Mouse (Mus musculus): ENCODE measurements at regions not wholly inside any gene's neighbourhood (a gene's known extent, or its start where the extent isn't known, plus 50 kb on each side); places are given as distances from the start of the nearest gene placed in this dataset.
A peak's percentile ranks its signal among the peaks of the same experiment; 100 is the strongest.
"Not testable (repeated sequence)": the region's sequence is repeated elsewhere in the genome, so short reads cannot be mapped to it uniquely, and the experiment has no call there.

DNA sequence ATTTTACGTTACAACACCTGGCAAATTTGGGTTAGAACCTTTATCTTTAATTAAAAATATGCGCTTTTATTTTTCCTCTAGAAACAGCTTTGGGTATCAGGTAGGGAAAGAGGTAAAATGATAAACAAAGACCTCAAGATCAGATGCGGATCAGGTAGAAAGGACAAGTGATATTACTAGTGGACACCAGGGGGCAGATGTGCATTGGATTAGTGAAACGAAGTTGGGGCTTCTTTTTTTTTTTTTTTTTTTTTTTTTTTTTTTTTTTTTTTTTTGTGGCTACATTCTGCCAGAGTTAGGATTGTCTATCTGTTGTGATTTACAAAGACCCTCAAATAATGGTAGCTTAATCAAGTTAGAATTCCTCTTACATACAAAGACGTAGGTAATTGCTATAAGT, 153.8 kb downstream of the Cd109 start:
- no peak for DNase-seq (ENCODE audit: inconsistent ontology term)

DNA sequence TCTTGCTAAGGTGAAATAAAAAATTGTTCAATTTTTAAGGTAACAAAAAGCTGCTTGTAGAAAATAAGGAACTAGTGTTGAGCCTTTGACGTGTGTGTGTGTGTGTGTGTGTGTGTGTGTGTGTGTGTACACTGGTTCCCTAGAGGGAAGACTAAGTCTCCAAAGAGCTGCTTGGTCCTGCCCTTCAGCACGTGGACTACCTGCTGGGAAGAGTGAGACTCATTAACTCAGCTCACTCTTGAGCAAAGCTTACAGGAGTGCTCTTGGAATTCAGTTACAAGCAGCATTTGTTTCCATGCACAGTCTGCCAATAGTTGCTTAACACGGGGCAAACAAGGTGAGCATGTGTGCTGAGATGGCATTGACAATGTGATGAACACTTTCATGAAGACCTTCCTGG, 158.6 kb downstream of the Cd109 start:
- DNase-seq (ENCODE audit: inconsistent ontology term), result no peak

- DNase-seq (ENCODE audit: inconsistent ontology term), result peak; percentile 22
Observed at GRCm38 (mm10) chr9:78775462-78775861, 160.1 kb downstream of the Cd109 start.

- DNase-seq (ENCODE audit: inconsistent ontology term), result no peak
Observed at GRCm38 (mm10) chr9:78780595-78780994, 165.2 kb downstream of the Cd109 start.

- no peak for DNase-seq (ENCODE audit: inconsistent ontology term)
Observed at GRCm38 (mm10) chr9:78782297-78782696, 167.0 kb downstream of the Cd109 start.

GRCm38 (mm10) chr9:78782860-78783259, 167.5 kb downstream of the Cd109 start:
- DNase-seq (ENCODE audit: inconsistent ontology term), result no peak

DNA sequence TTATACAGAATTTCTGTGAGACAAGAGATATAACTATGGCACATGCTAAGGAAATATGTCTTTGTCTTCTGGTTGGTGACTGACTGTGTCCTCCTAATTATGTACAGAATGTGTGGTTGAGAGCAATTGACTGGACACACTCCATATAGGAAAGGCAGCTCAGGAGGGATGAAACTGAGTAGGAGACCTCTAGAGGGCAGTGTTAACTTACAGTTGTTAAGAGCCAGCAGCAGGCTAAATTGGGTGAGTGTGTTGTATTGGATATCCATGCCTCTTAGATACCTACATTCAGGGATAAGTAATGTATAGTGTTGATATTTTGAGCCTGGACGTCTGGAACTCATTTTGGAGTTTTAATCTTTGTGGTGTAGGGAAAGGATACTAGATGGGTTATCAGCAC, 172.5 kb downstream of the Cd109 start:
- DNase-seq (ENCODE audit: inconsistent ontology term), result peak; percentile 29

GRCm38 (mm10) chr9:78789703-78790102, 174.4 kb downstream of the Cd109 start:
- no peak for DNase-seq (ENCODE audit: inconsistent ontology term)

GRCm38 (mm10) chr9:78790155-78790554, 174.8 kb downstream of the Cd109 start:
- no peak for DNase-seq (ENCODE audit: inconsistent ontology term)

GRCm38 (mm10) chr9:78795801-78796200, 180.5 kb downstream of the Cd109 start:
- no peak for DNase-seq (ENCODE audit: inconsistent ontology term)

GRCm38 (mm10) chr9:78817221-78817620, 201.9 kb downstream of the Cd109 start:
- no peak for DNase-seq (ENCODE audit: inconsistent ontology term)

GRCm38 (mm10) chr9:78821554-78822212, 206.3 kb downstream of the Cd109 start:
- DNase-seq (ENCODE audit: inconsistent ontology term), result peak; percentile 13

DNA sequence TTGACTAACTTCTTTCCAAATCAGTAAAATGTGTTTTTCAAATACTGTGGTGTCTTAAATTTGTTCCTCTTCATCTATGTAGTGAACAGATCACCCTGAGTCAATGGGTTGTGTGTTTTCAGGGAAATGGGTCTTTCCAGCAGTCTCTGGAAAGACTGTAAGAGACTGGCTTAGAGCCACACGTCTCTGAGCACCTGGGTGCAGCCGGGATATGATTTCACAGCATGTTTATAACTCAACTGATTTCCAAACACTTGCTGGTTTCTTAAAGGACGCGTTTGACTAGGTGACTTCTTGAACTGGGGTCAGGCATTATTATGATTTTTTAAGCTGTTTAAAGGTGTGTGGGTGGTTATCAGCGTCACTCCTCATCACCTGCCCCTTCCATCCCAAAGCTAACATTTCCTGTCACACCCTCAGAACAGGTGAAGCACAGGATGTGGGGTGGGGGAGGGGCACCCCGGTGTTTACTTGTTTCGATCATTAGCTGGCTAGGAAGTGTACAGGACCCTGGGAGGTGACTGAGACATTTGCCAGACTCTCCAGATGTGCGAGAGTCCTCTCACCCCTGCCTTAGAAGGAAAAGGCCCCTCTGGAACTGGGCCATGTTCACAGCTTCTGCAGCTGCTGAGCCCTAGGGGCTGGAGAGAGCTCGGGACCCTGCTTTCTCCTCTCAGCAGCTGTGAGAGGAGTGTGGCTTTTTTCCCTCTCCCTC, 229.8 kb downstream of the Cd109 start:
- DNase-seq (ENCODE audit: inconsistent ontology term), result no peak

DNA sequence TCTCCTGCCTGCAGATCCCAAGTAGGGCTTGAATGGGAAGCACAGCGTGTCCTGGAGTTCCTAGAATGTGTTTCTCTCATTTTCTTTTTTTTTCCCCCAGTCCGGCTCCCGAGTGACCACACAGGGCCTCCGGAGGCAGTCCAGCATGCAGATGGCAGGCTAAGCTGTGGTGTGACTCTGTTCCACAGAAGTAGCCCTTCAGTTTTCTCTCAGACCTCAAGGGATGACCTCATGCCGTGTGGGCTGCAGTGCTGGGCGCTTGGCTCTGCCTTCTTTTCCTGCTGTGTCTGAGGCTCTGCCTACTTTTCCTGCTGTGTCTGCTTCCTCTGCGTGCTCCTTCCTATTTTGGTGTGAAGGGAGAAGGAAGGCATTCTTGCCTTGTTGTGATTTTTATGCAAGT, 230.8 kb downstream of the Cd109 start:
- peak; percentile 43 for DNase-seq (ENCODE audit: inconsistent ontology term)

DNA sequence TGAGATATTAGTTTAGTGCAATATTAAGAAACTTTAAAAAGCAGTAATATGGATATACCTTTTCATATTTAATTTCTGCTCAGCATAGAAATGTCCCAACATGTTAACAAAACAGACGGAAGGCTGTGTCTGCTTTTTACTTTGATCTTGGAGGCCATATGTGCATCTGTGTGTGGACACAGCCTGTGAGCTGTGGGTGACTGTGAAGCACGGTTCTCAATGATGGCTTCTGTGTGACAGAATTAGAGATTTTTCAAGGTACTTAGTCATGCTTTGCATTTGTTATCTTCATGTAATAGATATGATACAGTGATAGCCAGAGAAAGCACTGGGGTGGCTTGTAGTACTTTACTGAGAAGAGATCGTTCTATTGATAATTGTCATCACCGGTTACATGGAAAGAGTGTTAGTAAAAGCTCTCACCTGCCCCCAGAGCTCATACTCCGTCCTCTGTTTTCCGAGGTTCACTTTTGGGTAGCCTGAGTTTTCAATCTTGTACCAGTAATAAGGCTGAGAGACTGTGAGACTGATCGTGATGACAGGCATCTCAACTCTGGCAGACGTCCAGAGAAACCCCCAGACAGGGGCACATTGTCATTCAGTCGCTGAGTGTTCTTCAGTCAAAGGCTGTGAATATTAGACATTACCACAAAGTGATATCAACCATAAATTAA, 232.7 kb downstream of the Cd109 start:
- no peak for DNase-seq (ENCODE audit: inconsistent ontology term)

DNA sequence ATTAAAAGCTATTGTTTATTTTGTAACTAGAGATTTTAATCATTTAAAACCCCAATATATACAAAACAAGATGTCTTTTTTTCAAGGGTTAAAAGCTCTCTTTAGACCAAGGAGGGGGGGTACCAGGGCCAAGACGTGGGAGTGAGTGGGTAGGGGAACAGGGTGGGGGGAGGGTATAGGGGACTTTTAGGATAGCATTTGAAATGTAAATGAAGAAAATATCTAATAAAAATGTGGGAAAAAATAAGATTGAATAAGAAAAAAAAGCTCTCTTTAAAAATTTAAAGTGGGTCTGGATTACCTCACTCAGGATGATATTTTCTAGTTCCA, 233.2 kb downstream of the Cd109 start:
- DNase-seq (ENCODE audit: inconsistent ontology term), result not testable (repeated sequence)

DNA sequence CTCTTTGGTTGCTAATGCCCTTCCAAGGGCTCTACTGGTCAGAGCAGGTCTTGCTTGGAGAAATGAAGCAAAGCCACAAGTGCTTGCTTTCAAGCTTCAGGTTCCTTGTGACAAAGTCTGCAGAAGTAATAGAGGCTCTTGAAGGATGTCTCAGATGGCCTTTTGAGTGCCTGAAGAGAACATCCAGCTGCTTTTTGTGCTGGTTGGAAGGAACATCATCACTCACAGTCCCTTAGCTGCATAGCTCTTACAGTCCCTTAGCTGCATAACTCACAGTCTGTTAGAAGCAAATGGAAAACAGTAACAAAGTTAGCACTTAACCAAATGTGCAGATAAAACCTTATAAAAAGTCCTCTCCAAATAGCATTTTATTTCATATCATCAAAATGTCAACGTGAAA, 241.6 kb downstream of the Cd109 start:
- no peak for DNase-seq (ENCODE audit: inconsistent ontology term)

GRCm38 (mm10) chr9:78859956-78860355, 244.6 kb downstream of the Cd109 start:
- no peak for DNase-seq (ENCODE audit: inconsistent ontology term)

GRCm38 (mm10) chr9:78872561-78872960, 257.2 kb downstream of the Cd109 start:
- DNase-seq (ENCODE audit: inconsistent ontology term), result no peak

- peak; percentile 60 for DNase-seq (ENCODE audit: inconsistent ontology term)
Observed at GRCm38 (mm10) chr9:78879955-78880642, 264.8 kb downstream of the Cd109 start.

DNA sequence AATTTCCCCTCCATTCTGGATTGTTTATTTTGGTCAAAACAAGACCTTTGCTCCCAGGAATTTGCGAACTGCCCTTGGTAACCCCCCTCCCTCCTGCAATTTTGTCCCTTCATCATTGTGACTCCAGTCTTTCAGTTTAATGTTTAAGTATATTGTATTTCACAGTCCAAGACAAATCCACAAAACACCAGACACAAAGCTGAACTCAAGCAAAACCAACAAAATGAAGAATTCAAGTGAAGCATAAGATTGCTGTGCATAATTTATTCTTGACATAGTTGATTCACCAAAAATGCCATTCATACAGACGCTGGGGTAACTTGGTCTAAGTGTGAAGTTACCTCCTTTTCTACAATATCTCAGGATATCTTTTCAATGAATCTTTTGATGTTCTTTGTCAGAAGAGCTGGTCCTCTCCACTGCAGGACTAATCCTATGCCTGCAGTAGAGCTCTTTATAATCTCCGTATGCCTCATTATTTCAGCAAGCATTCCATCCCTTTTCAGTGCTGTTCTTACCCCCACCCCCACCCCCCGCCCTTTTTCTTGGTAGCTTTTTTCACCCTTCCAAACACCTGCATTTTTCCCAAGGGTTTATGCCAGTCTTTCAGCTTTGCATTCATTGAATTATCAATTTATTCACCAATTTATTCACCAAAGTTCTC, 265.4 kb downstream of the Cd109 start:
- DNase-seq (ENCODE audit: inconsistent ontology term), result peak; percentile 46

DNA sequence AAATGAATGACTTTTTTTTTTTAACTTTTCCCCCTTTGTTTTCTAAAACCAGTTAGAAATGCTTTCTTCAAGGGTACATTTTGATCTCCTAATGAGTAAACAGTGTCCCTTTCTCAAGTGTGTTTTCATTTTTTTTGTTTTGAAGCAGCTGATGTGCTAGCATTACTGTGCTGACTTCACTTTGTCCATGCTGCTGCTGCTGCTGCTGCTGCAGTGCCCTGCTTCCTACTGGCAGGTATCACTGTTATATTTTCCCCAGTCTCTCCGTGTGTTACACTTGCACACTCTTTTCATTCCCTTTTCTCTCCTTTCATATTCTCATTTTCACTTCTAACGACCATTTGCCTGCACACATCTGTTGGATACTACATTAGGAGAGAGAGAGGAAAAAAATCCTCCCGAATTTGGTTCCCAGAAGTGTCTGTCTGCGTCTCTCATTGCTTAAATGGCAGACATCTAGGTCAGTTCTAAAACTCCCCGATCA, 266.0 kb downstream of the Cd109 start:
- no peak for DNase-seq (ENCODE audit: inconsistent ontology term)

All from Muller cell, postnatal 12 days (primary cell).